Mouse (Mus musculus): ENCODE measurements around the gene Ptpn14. TPM values are rescaled to one million over a fixed set of nuclear protein-coding genes. Genes with fewer than 3 reads are reported as not detected.
"Not testable (repeated sequence)": the region's sequence is repeated elsewhere in the genome, so short reads cannot be mapped to it uniquely, and the experiment has no call there.

Gene Ptpn14
- polyA plus RNA-seq (2015; fragmentation: Nextera tagmentation; extraction: Ambion mirVana) = 1.2 and 1.3 TPM in 2 replicates

GRCm38 (mm10) chr1:189727884-189728783 is at the start of gene Ptpn14:
TSS of gene Ptpn14 (plus strand) at chr1:189728268.
- under 1% methylated on average over 76 of the region's 98 CpGs for WGBS
- Histone ChIP-seq H3K4me1 (peaks cover 17% of the 10 kb centered on the region), H3K36me3 (ENCODE audit: poor library complexity, severe bottlenecking) (no peaks in the 10 kb centered on the region), H3K27ac (no peak within 1 kb of the TSS), H3K9me3 (replicated peaks) (peaks cover 3% of the 10 kb centered on the region; the same call in 1 of the 2 replicates), H3K4me2 (peak within 1 kb of the TSS; percentile 74), H3K9ac (peak within 1 kb of the TSS; percentile 65), H3K4me3 (peak within 1 kb of the TSS; percentile 50), H3K27me3 (peaks cover 68% of the 10 kb centered on the region)
- ATAC-seq = peak; percentile 88

DNA sequence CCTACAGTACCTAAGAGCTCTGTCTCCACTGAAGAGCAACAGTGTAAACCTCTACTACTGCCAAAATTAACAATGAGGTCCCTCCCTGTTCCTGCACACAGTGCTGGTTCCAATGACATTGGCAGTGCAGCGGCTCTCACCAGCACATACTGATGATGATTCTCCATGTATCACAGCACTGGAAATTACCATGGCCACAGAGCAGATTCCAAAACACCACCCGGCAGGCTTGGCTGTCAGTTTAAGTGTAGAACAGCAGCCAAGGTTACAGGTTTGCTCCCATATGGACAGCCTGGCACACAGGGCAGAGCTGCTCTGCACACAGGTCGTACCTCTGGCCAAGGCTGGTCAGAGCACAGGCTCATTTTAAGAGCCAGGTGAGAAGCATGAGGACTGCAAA is 48.5 kb upstream of the Ptpn14 start:
- H3K27me3 ChIP-seq = no peaks in the 10 kb centered on the region
- H3K4me1 ChIP-seq = no peaks in the 10 kb centered on the region
- no peak overlapping the region for H3K4me2 ChIP-seq
- H3K36me3 ChIP-seq (ENCODE audit: poor library complexity, severe bottlenecking) = peaks cover 74% of the 10 kb centered on the region
- H3K9ac ChIP-seq = no peak overlapping the region
- 95% methylated on average over 3 of the region's 3 CpGs for whole genome bisulfite sequencing
- no peaks in the 10 kb centered on the region for H3K9me3 ChIP-seq (replicated peaks)
- no peak overlapping the region for H3K4me3 ChIP-seq
- ATAC-seq = no peak
- no peak overlapping the region for H3K27ac ChIP-seq

GRCm38 (mm10) chr1:189684786-189685415 is 43.2 kb upstream of the Ptpn14 start:
- no peak for ATAC-seq
- Histone ChIP-seq H3K9ac (no peak overlapping the region), H3K27ac (no peak overlapping the region), H3K36me3 (ENCODE audit: poor library complexity, severe bottlenecking) (peaks cover 52% of the 10 kb centered on the region), H3K27me3 (no peaks in the 10 kb centered on the region), H3K4me1 (peaks cover 37% of the 10 kb centered on the region), H3K4me2 (no peak overlapping the region), H3K9me3 (replicated peaks) (no peaks in the 10 kb centered on the region), H3K4me3 (no peak overlapping the region)
- WGBS = 92% methylated on average over 9 of the region's 9 CpGs

GRCm38 (mm10) chr1:189686025-189686424 is 42.0 kb upstream of the Ptpn14 start:
- Histone ChIP-seq H3K27ac (no peak overlapping the region), H3K9ac (no peak overlapping the region), H3K4me2 (peak overlapping the region; percentile 90), H3K4me3 (peak overlapping the region; percentile 86), H3K9me3 (replicated peaks) (no peaks in the 10 kb centered on the region), H3K4me1 (peaks cover 41% of the 10 kb centered on the region), H3K27me3 (no peaks in the 10 kb centered on the region), H3K36me3 (ENCODE audit: poor library complexity, severe bottlenecking) (peaks cover 41% of the 10 kb centered on the region)
- ATAC-seq = no peak
- 89% methylated on average over 6 of the region's 6 CpGs for WGBS

- under 1% methylated on average over 53 of the region's 55 CpGs for WGBS
- Histone ChIP-seq H3K4me2 (peak within 1 kb of the TSS; percentile 90), H3K9me3 (replicated peaks) (no peaks in the 10 kb centered on the region), H3K4me3 (peak within 1 kb of the TSS; percentile 86), H3K27ac (0 out of 2 replicates have a peak within 1 kb of the TSS, but pooled peaks have one; percentile 10), H3K9ac (peak within 1 kb of the TSS; percentile 82), H3K27me3 (no peaks in the 10 kb centered on the region), H3K36me3 (ENCODE audit: poor library complexity, severe bottlenecking) (peaks cover 26% of the 10 kb centered on the region), H3K4me1 (peaks cover 41% of the 10 kb centered on the region)
- ATAC-seq = peak; percentile 100
Observed at GRCm38 (mm10) chr1:189687654-189688387, 40.2 kb upstream of the Ptpn14 start, which contains the start of gene Cenpf. TSS of gene Cenpf (minus strand) at chr1:189688086.

DNA sequence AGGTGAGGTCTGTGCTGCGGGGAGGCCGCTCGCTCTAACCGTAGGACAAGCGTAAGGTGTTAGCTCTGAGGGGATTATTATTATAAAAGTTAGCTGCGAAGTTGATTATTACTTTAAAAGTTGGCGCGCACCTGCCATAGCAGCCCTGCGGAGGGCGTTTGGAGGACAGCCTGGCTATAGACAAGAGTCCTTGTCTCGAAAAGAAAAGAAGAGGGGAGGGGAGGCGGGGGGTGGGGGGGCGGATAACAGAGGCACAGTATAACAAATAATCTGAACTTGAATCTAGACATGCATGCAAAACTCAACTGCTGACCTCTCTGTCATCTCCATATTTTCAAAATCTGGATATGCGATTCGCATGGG is 39.7 kb upstream of the Ptpn14 start:
- peak overlapping the region; percentile 55 for H3K9ac ChIP-seq
- ATAC-seq = no peak
- WGBS = under 1% methylated on average over 15 of the region's 15 CpGs
- no peaks in the 10 kb centered on the region for H3K9me3 ChIP-seq (replicated peaks)
- peak overlapping the region; percentile 90 for H3K4me2 ChIP-seq
- H3K27ac ChIP-seq = 0 out of 2 replicates have a peak overlapping the region, but pooled peaks have one; percentile 10
- peaks cover 41% of the 10 kb centered on the region for H3K4me1 ChIP-seq
- peak overlapping the region; percentile 86 for H3K4me3 ChIP-seq
- H3K27me3 ChIP-seq = no peaks in the 10 kb centered on the region
- peaks cover 21% of the 10 kb centered on the region for H3K36me3 ChIP-seq (ENCODE audit: poor library complexity, severe bottlenecking)

- no peak for ATAC-seq
- 15% methylated on average over 4 of the region's 4 CpGs for WGBS
- Histone ChIP-seq H3K4me3 (peak overlapping the region; percentile 86), H3K36me3 (ENCODE audit: poor library complexity, severe bottlenecking) (peaks cover 12% of the 10 kb centered on the region), H3K9me3 (replicated peaks) (no peaks in the 10 kb centered on the region), H3K27ac (0 out of 2 replicates have a peak overlapping the region, but pooled peaks have one; percentile 10), H3K27me3 (no peaks in the 10 kb centered on the region), H3K4me1 (peaks cover 41% of the 10 kb centered on the region), H3K9ac (peak overlapping the region; percentile 55), H3K4me2 (peak overlapping the region; percentile 90)
Observed at GRCm38 (mm10) chr1:189689050-189689833, 38.8 kb upstream of the Ptpn14 start.

GRCm38 (mm10) chr1:189692442-189692841 is 35.6 kb upstream of the Ptpn14 start:
- 43% methylated on average over 3 of the region's 3 CpGs for WGBS
- not testable (repeated sequence) for H3K9me3 ChIP-seq (replicated peaks); H3K27me3 ChIP-seq; H3K4me3 ChIP-seq; H3K27ac ChIP-seq; H3K36me3 ChIP-seq (ENCODE audit: poor library complexity, severe bottlenecking); ATAC-seq; H3K9ac ChIP-seq; H3K4me2 ChIP-seq
- H3K4me1 ChIP-seq = peaks cover 21% of the 10 kb centered on the region

- H3K9ac ChIP-seq = no peak overlapping the region
- no peaks in the 10 kb centered on the region for H3K9me3 ChIP-seq (replicated peaks)
- no peaks in the 10 kb centered on the region for H3K36me3 ChIP-seq (ENCODE audit: poor library complexity, severe bottlenecking)
- peaks cover 9% of the 10 kb centered on the region for H3K4me1 ChIP-seq
- ATAC-seq = no peak
- 88% methylated on average over 2 of the region's 2 CpGs for WGBS
- no peak overlapping the region for H3K27ac ChIP-seq
- H3K27me3 ChIP-seq = no peaks in the 10 kb centered on the region
- H3K4me3 ChIP-seq = no peak overlapping the region
- no peak overlapping the region for H3K4me2 ChIP-seq
Observed at GRCm38 (mm10) chr1:189694391-189694790, 33.7 kb upstream of the Ptpn14 start.

GRCm38 (mm10) chr1:189695321-189695720 is 32.7 kb upstream of the Ptpn14 start:
- peaks cover 6% of the 10 kb centered on the region for H3K27me3 ChIP-seq
- no peaks in the 10 kb centered on the region for H3K9me3 ChIP-seq (replicated peaks)
- no peak for ATAC-seq
- no peak overlapping the region for H3K4me3 ChIP-seq
- H3K27ac ChIP-seq = no peak overlapping the region
- no peak overlapping the region for H3K4me2 ChIP-seq
- H3K4me1 ChIP-seq = no peaks in the 10 kb centered on the region
- no peaks in the 10 kb centered on the region for H3K36me3 ChIP-seq (ENCODE audit: poor library complexity, severe bottlenecking)
- H3K9ac ChIP-seq = no peak overlapping the region

DNA sequence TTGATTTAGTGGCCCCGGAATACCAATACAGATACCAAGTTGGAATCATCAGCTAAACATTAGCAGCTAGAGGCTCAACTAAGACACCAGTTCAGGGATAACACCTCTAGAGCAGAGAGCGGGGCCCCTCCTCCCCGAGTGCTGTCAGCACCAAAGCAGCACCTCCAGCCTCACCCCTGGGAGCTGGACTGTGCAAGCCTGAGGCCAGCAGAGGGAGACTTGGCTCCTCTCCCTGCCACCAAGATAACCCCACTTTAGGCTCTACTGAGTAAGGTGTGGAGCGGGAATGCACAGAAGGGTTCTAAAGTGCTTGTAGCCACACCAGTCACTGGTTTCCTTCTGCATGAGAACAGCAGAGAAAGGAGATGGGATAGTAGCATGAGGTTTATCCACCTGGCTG is 29.7 kb upstream of the Ptpn14 start:
- no peak overlapping the region for H3K4me2 ChIP-seq
- H3K27ac ChIP-seq = no peak overlapping the region
- H3K9ac ChIP-seq = no peak overlapping the region
- H3K36me3 ChIP-seq (ENCODE audit: poor library complexity, severe bottlenecking) = no peaks in the 10 kb centered on the region
- no peaks in the 10 kb centered on the region for H3K4me1 ChIP-seq
- H3K9me3 ChIP-seq (replicated peaks) = no peaks in the 10 kb centered on the region
- WGBS = 73% methylated on average over 4 of the region's 4 CpGs
- H3K27me3 ChIP-seq = peaks cover 8% of the 10 kb centered on the region
- peak; percentile 19; the same call in 1 of the 2 replicates for ATAC-seq
- H3K4me3 ChIP-seq = no peak overlapping the region

Measured in forebrain, embryonic 13.5 days (tissue).